Mouse (Mus musculus): ENCODE results near the gene Il31ra. TPM values are rescaled to one million over a fixed set of nuclear protein-coding genes. Genes with fewer than 3 reads are reported as not detected.
"Not testable (repeated sequence)": the region's sequence is repeated elsewhere in the genome, so short reads cannot be mapped to it uniquely, and the experiment has no call there.

The Il31ra gene
- polyA plus RNA-seq, 1 experiment from 2014 or later, result 0.06 TPM

DNA sequence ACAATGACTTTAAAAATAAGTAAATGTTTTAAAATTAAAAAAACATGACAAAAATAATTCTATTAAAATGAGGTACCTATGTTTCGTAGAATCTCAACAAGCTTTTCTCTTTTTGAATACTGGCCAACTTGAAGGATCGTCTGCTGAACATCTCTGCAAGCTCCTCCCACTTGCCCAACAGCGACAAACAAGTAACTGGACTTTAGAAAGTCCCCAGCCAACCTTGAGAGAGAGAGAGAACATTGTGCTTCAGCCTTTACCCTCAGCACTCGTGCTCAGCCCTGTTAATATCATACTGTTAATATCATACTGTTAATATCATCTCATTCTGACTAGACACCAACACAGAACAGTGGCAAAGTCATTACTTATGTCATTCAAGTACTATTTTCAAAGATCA, 10.3 kb upstream of the Il31ra start:
- WGBS, result 63% methylated on average over 4 of the region's 4 CpGs
- no peaks in the 10 kb centered on the region for H3K9me3 ChIP-seq (ENCODE audit: control insufficient read depth, low read length)
- H3K4me3 ChIP-seq (ENCODE audit: low read length), result no peak overlapping the region
- H3K27ac ChIP-seq (ENCODE audit: low read length), result no peak overlapping the region
- no peak overlapping the region for H3K4me2 ChIP-seq (ENCODE audit: low read depth, low read length)
- no peaks in the 10 kb centered on the region for H3K27me3 ChIP-seq (replicated peaks; ENCODE audit: control insufficient read depth, insufficient read depth, low read length)
- H3K4me1 ChIP-seq (ENCODE audit: control insufficient read depth, insufficient read depth, low read length), result no peaks in the 10 kb centered on the region
- H3K36me3 ChIP-seq (ENCODE audit: control insufficient read depth, insufficient read depth, low read length), result no peaks in the 10 kb centered on the region
- ATAC-seq, result no peak
- no peak overlapping the region for H3K9ac ChIP-seq (ENCODE audit: low read depth, low read length)

DNA sequence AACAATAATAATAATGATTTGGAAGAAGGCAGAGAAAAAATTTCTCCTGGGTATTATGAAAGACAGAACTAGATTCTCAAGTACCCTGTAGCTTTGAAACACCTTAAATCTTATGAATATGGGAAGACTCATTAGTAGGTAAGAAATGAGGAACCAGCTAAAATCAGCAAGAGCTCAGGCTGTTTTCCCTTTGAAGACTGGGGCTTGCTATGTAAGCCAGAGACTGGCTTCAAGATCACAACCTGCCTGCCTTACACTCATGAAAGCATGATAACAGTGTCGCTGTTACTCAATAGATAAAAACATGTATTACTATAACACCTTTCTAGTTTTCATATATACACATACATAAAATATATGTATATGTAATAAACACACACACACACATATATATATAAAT, 9.7 kb upstream of the Il31ra start:
- ATAC-seq, result no peak
- Histone ChIP-seq H3K27ac (ENCODE audit: low read length) (no peak overlapping the region), H3K36me3 (ENCODE audit: control insufficient read depth, insufficient read depth, low read length) (no peaks in the 10 kb centered on the region), H3K4me3 (ENCODE audit: low read length) (no peak overlapping the region), H3K4me1 (ENCODE audit: control insufficient read depth, insufficient read depth, low read length) (no peaks in the 10 kb centered on the region), H3K4me2 (ENCODE audit: low read depth, low read length) (no peak overlapping the region), H3K9me3 (ENCODE audit: control insufficient read depth, low read length) (no peaks in the 10 kb centered on the region), H3K27me3 (replicated peaks; ENCODE audit: control insufficient read depth, insufficient read depth, low read length) (no peaks in the 10 kb centered on the region), H3K9ac (ENCODE audit: low read depth, low read length) (no peak overlapping the region)
- WGBS, result 91% methylated on average over 1 of the region's 1 CpGs

DNA sequence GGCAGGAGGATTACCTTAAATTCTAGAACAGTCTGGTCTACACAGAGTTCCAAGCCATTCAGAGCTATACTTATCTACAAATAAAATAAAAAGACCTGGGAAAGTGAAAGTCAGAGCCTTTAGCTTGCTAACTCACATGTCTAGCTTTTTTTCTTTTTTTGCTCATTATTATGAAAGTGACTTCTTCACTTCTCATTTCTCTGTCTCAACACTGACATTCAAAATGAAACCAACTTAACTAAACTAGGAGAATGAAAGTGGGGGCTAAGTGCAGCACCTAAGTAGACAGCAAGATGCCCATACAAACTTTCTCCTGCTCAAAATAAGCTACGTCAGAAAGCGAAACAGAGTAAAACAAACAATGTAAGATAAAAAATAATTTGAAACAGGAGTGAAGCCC, 8.4 kb upstream of the Il31ra start:
- WGBS, result 82% methylated on average over 2 of the region's 2 CpGs
- Histone ChIP-seq H3K9me3 (ENCODE audit: control insufficient read depth, low read length) (no peaks in the 10 kb centered on the region), H3K36me3 (ENCODE audit: control insufficient read depth, insufficient read depth, low read length) (no peaks in the 10 kb centered on the region), H3K4me3 (ENCODE audit: low read length) (no peak overlapping the region), H3K27me3 (replicated peaks; ENCODE audit: control insufficient read depth, insufficient read depth, low read length) (no peaks in the 10 kb centered on the region), H3K27ac (ENCODE audit: low read length) (no peak overlapping the region), H3K4me2 (ENCODE audit: low read depth, low read length) (no peak overlapping the region), H3K4me1 (ENCODE audit: control insufficient read depth, insufficient read depth, low read length) (no peaks in the 10 kb centered on the region), H3K9ac (ENCODE audit: low read depth, low read length) (no peak overlapping the region)
- ATAC-seq, result no peak

DNA sequence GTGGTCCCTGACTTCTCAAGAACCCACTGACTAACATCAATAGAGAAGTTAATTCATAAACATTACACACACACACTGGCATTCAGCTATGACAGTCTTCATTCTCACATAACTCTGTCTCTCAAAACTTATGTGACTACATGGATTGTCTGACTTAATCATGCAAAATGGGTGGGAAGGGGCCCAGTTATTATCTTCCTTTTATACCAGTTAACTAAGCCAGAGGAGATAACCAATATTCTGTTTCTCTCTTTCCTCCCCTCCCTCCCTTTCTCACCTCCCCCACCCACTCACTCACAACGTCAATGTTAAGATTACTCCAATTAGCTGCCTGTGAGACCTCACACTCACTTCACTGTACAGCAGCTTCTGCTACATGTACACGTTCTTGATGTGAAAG, 3.9 kb downstream of the Il31ra start:
- H3K4me3 ChIP-seq (ENCODE audit: low read length), result no peak overlapping the region
- no peak for ATAC-seq
- 34% methylated on average over 2 of the region's 2 CpGs for WGBS

DNA sequence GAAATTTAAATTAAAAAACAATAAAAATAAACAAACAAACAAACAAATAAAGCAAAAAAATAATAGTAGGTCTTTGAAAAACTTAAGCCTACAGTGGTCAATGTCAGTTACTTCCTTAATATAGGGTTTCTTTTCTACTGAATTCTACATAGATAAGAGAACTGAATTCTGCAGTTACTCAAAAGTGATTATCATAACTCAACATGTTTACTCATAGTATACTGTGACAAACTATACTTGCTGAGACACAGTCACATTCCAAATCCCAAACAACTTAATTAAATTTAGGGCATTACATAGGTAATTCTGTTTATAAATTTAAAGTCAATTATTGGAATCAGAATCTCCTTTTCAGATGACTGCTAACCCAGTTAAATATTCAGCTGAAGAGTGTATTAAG, 4.5 kb downstream of the Il31ra start:
- no peak overlapping the region for H3K9ac ChIP-seq (ENCODE audit: low read depth, low read length)
- no peaks in the 10 kb centered on the region for H3K27me3 ChIP-seq (replicated peaks; ENCODE audit: control insufficient read depth, insufficient read depth, low read length)
- no peak overlapping the region for H3K27ac ChIP-seq (ENCODE audit: low read length)
- H3K9me3 ChIP-seq (ENCODE audit: control insufficient read depth, low read length), result no peaks in the 10 kb centered on the region
- no peaks in the 10 kb centered on the region for H3K36me3 ChIP-seq (ENCODE audit: control insufficient read depth, insufficient read depth, low read length)
- H3K4me3 ChIP-seq (ENCODE audit: low read length), result no peak overlapping the region
- no peaks in the 10 kb centered on the region for H3K4me1 ChIP-seq (ENCODE audit: control insufficient read depth, insufficient read depth, low read length)
- ATAC-seq, result no peak
- H3K4me2 ChIP-seq (ENCODE audit: low read depth, low read length), result no peak overlapping the region

More for the DNA sequence above, 3.9 kb downstream of the Il31ra start:
- Histone ChIP-seq H3K36me3 (ENCODE audit: control insufficient read depth, insufficient read depth, low read length) (no peaks in the 10 kb centered on the region), H3K27ac (ENCODE audit: low read length) (no peak overlapping the region), H3K4me1 (ENCODE audit: control insufficient read depth, insufficient read depth, low read length) (no peaks in the 10 kb centered on the region), H3K27me3 (replicated peaks; ENCODE audit: control insufficient read depth, insufficient read depth, low read length) (no peaks in the 10 kb centered on the region), H3K4me2 (ENCODE audit: low read depth, low read length) (no peak overlapping the region), H3K9me3 (ENCODE audit: control insufficient read depth, low read length) (no peaks in the 10 kb centered on the region), H3K9ac (ENCODE audit: low read depth, low read length) (no peak overlapping the region)

DNA sequence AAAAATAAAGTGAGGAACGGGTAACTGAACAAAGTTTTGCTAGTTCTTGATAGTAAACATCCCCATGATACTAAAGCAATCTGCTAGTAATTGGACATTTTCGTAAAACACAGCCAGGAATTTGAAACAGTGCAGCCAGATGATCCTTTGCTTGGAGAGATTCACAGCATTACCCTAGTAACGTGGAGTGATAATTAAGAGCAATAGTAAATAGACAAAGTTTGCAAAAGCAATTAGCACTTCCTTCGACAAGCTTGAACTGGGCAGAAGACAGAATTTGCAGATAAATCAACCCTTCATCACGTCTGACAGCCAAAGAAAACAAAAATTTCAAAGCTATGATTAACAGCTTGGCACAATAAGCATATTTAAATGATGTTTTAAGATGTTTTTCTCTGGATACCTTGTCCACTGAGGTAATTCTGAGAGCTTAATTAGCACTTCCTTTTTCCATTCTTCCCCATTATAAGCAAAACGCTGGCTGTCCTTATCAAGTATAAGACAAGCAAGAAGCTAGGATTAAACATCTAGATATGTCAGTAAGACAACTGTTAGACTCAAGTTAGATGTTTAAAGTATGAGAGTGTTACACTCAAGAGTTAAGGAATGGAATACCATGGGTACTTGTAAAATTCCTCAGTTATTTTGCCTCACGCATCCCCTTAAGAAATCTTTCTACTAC, 9.5 kb downstream of the Il31ra start:
- ATAC-seq, result no peak
- no peak overlapping the region for H3K4me3 ChIP-seq (ENCODE audit: low read length)
- H3K36me3 ChIP-seq (ENCODE audit: control insufficient read depth, insufficient read depth, low read length), result no peaks in the 10 kb centered on the region
- H3K27ac ChIP-seq (ENCODE audit: low read length), result no peak overlapping the region
- no peak overlapping the region for H3K4me2 ChIP-seq (ENCODE audit: low read depth, low read length)
- H3K9me3 ChIP-seq (ENCODE audit: control insufficient read depth, low read length), result no peaks in the 10 kb centered on the region
- no peaks in the 10 kb centered on the region for H3K27me3 ChIP-seq (replicated peaks; ENCODE audit: control insufficient read depth, insufficient read depth, low read length)
- no peak overlapping the region for H3K9ac ChIP-seq (ENCODE audit: low read depth, low read length)
- 56% methylated on average over 7 of the region's 7 CpGs for WGBS
- H3K4me1 ChIP-seq (ENCODE audit: control insufficient read depth, insufficient read depth, low read length), result no peaks in the 10 kb centered on the region

DNA sequence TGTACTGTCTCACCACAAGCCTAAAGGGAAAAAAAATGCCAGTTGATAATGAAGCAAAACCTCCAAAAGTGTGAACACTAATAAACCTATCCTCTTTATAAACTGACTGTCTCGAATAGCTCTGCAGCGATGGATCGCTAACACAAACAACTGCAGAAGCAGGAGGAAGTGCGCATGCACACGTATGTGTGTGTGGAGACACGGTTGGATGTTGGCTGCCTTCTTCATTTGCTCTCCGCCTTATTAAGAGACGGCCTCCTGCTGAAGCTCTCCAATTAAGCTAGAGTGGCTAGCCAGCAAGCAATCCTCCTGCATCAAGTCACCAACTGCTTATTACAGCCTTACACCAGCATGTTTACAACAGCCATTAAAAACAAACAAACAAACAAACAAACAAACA, 11.9 kb downstream of the Il31ra start:
- ATAC-seq, result no peak
- Histone ChIP-seq H3K4me1 (ENCODE audit: control insufficient read depth, insufficient read depth, low read length) (no peaks in the 10 kb centered on the region), H3K9me3 (ENCODE audit: control insufficient read depth, low read length) (no peaks in the 10 kb centered on the region), H3K9ac (ENCODE audit: low read depth, low read length) (no peak overlapping the region), H3K4me2 (ENCODE audit: low read depth, low read length) (no peak overlapping the region), H3K27ac (ENCODE audit: low read length) (no peak overlapping the region), H3K36me3 (ENCODE audit: control insufficient read depth, insufficient read depth, low read length) (no peaks in the 10 kb centered on the region), H3K4me3 (ENCODE audit: low read length) (no peak overlapping the region), H3K27me3 (replicated peaks; ENCODE audit: control insufficient read depth, insufficient read depth, low read length) (no peaks in the 10 kb centered on the region)
- WGBS, result 76% methylated on average over 8 of the region's 8 CpGs

DNA sequence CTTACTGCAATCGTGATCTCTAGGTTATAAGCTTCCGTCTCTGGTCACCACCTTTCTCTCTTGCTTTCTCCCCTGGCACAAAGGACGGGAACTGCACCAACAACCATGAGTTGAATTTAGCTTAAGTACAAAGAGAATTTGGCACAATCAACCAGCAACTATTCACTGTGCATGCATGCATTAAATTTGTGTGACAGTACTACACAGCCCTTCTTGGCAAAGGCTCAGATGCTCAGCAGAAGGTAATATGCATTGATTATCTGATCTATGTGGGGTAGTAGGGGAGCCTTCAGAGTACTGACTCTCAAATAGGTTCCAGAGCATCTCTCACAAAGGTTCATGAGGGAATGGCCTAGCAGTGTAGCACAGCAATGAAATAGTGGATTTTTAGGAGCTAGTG, 12.4 kb downstream of the Il31ra start:
- WGBS, result 89% methylated on average over 3 of the region's 3 CpGs
- no peaks in the 10 kb centered on the region for H3K36me3 ChIP-seq (ENCODE audit: control insufficient read depth, insufficient read depth, low read length)
- no peaks in the 10 kb centered on the region for H3K4me1 ChIP-seq (ENCODE audit: control insufficient read depth, insufficient read depth, low read length)
- H3K9me3 ChIP-seq (ENCODE audit: control insufficient read depth, low read length), result no peaks in the 10 kb centered on the region
- H3K4me3 ChIP-seq (ENCODE audit: low read length), result no peak overlapping the region
- no peak overlapping the region for H3K4me2 ChIP-seq (ENCODE audit: low read depth, low read length)
- no peaks in the 10 kb centered on the region for H3K27me3 ChIP-seq (replicated peaks; ENCODE audit: control insufficient read depth, insufficient read depth, low read length)
- no peak overlapping the region for H3K9ac ChIP-seq (ENCODE audit: low read depth, low read length)
- ATAC-seq, result no peak
- no peak overlapping the region for H3K27ac ChIP-seq (ENCODE audit: low read length)

DNA sequence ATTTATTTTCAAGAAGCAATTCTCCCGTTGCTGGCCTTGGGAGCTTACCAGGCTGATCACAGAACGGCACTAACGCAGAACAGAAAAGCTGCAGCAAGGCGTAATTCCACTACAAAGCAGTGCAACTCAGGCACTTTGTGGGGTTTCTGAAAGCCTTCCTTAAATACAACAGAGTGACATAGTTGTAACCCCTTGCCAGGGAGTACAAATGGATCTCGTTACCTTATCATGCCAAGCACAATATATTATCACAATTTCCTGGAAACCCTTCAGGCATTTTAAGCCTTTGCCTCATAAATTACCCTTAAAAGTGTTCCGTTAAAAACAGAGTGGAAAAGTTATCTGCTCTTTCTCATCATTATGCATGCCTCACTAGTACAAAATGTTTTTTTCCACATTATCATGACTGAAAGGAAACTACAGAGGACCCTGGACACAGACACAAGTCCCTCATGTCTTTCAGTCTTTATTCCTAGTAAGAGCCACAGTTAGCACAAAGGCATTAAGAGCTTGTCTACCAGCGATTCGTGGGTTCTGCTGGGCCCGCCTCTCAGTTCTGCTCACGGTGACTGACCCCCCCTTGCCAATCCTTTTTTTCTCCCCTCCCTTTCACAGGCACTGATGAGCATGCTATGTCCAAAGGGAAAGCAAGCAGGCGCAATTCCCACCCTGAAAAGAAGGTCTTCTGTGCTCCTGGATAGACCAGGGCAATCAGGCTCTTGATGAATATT, 13.4 kb downstream of the Il31ra start:
- Histone ChIP-seq H3K27me3 (replicated peaks; ENCODE audit: control insufficient read depth, insufficient read depth, low read length) (no peaks in the 10 kb centered on the region), H3K9ac (ENCODE audit: low read depth, low read length) (no peak overlapping the region), H3K9me3 (ENCODE audit: control insufficient read depth, low read length) (no peaks in the 10 kb centered on the region), H3K27ac (ENCODE audit: low read length) (no peak overlapping the region), H3K4me1 (ENCODE audit: control insufficient read depth, insufficient read depth, low read length) (no peaks in the 10 kb centered on the region), H3K4me2 (ENCODE audit: low read depth, low read length) (no peak overlapping the region), H3K4me3 (ENCODE audit: low read length) (no peak overlapping the region), H3K36me3 (ENCODE audit: control insufficient read depth, insufficient read depth, low read length) (no peaks in the 10 kb centered on the region)
- no peak for ATAC-seq
- WGBS, result 35% methylated on average over 11 of the region's 11 CpGs

DNA sequence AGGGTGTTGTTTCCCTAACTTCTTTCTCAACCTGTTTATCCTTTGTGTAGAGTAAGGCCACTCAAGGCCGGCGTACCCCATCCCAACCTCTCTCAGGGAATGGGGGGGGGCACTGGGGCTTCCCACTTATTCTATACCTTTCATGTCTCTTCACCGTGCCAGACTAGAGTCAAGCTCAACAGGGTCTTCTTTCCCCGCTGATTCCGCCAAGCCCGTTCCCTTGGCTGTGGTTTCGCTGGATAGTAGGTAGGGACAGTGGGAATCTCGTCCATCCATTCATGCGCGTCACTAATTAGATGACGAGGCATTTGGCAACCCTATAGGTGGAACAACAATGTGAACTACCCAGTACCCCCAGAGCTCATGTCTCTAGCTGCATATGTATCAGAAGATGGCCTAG, 16.1 kb downstream of the Il31ra start:
- WGBS, result 79% methylated on average over 11 of the region's 11 CpGs
- H3K9ac ChIP-seq (ENCODE audit: low read depth, low read length); H3K4me1 ChIP-seq (ENCODE audit: control insufficient read depth, insufficient read depth, low read length); ATAC-seq; H3K4me3 ChIP-seq (ENCODE audit: low read length); H3K9me3 ChIP-seq (ENCODE audit: control insufficient read depth, low read length); H3K4me2 ChIP-seq (ENCODE audit: low read depth, low read length); H3K36me3 ChIP-seq (ENCODE audit: control insufficient read depth, insufficient read depth, low read length); H3K27me3 ChIP-seq (replicated peaks; ENCODE audit: control insufficient read depth, insufficient read depth, low read length); H3K27ac ChIP-seq (ENCODE audit: low read length): not testable (repeated sequence)
